In genomic region chr4:123952059-123952458, GRCm38 (mm10) we compare ENCODE assay signal across 27 mouse cellular contexts. TPM values are rescaled to one million over a fixed set of nuclear protein-coding genes. Genes with fewer than 3 reads are reported as not detected.
DNase-seq lines count a peak whose midpoint lies in the region; ATAC-seq lines count a peak whose summit lies in the region.
"Had no signal": no experiment of that assay in that cellular context is flagged by ENCODE, and none has a peak within 500 bp of the region (broad histone marks: within the 10 kb centered on the region; RNA-seq: fewer than 3 reads in every experiment).

No protein-coding gene starts in this region.

- no peak overlapping the region for H3K4me2 ChIP-seq in kidney, embryonic 16.5 days (replicated peaks; ENCODE audit: low read depth, low read length)
- H3K4me2 ChIP-seq in midbrain, embryonic 15.5 days = no peak overlapping the region
- H3K4me2 ChIP-seq: embryonic facial prominence, embryonic 15.5 days; hindbrain, embryonic 13.5 days; liver, embryonic 11.5 days; midbrain, embryonic 13.5 days; neural tube, embryonic 12.5 days had no signal

- H3K4me3 ChIP-seq in kidney, embryonic 16.5 days (ENCODE audit: low read length) = no peak overlapping the region
- no peak overlapping the region for H3K4me3 ChIP-seq in midbrain, embryonic 15.5 days
- H3K4me3 ChIP-seq: embryonic facial prominence, embryonic 15.5 days; hindbrain, embryonic 13.5 days; layer of hippocampus, adult 2 months; left cerebral cortex, adult 2 months; limb, embryonic 10.5 days; midbrain, embryonic 13.5 days; neural tube, embryonic 12.5 days had no signal

- H3K9me3 ChIP-seq in kidney, embryonic 16.5 days (ENCODE audit: low read length) = no peaks in the 10 kb centered on the region
- H3K9me3 ChIP-seq in midbrain, embryonic 15.5 days = no peaks in the 10 kb centered on the region
- H3K9me3 ChIP-seq: embryonic facial prominence, embryonic 15.5 days; hindbrain, embryonic 13.5 days; limb, embryonic 10.5 days; midbrain, embryonic 13.5 days; neural tube, embryonic 12.5 days had no signal

- H3K27ac ChIP-seq in kidney, embryonic 16.5 days (ENCODE audit: low read length) = no peak overlapping the region
- no peak overlapping the region for H3K27ac ChIP-seq in midbrain, embryonic 15.5 days
- H3K27ac ChIP-seq: embryonic facial prominence, embryonic 15.5 days; hindbrain, embryonic 13.5 days; layer of hippocampus, adult 2 months; left cerebral cortex, adult 2 months; limb, embryonic 10.5 days; midbrain, embryonic 13.5 days; neural tube, embryonic 12.5 days had no signal

- peak; percentile 21 to 31 for DNase-seq in spleen, postnatal 36 days (ENCODE audit: low spot score in 2 of 2)
- no peak for DNase-seq in spleen, postnatal 10 days (ENCODE audit: low spot score in 2 of 2)
- DNase-seq in MEL-GATA-1-ER (ENCODE audit: extremely low read depth, low read depth) = peak; percentile 51
- peak; percentile 26 for DNase-seq in induced T-regulatory cell, adult 2 months (ENCODE audit: low read depth)
- DNase-seq in splenic B cell, adult 2 months (ENCODE audit: low read depth, low spot score) = peak; percentile 40
- no peak for DNase-seq in cerebellum, adult 9-11 months
- DNase-seq: adrenal gland, postnatal 25 days; cerebellum, adult 9-10 months; embryo, embryonic 11 days; kidney, postnatal 10 days; lung, adult 2 months; lung, postnatal 36 days; right cerebral cortex, postnatal 25 days; thymus, adult 18-20 months had no signal

- H3K27me3 ChIP-seq in splenic B cell, adult 2 months (ENCODE audit: control insufficient read depth, insufficient read depth, low read length, poor library complexity, severe bottlenecking) = no peaks in the 10 kb centered on the region
- peaks cover 29% of the 10 kb centered on the region for H3K27me3 ChIP-seq in kidney, embryonic 16.5 days (ENCODE audit: insufficient read depth, low read length)
- H3K27me3 ChIP-seq in midbrain, embryonic 15.5 days (replicated peaks) = no peaks in the 10 kb centered on the region; the same call in 1 of the 2 replicates

- ATAC-seq in kidney, embryonic 16.5 days (ENCODE audit: low FRiP score, low TSS enrichment) = no peak
- ATAC-seq in midbrain, embryonic 15.5 days (replicated peaks) = no peak
- ATAC-seq: intestine, embryonic 16.5 days; midbrain, embryonic 13.5 days had no signal

- no peaks in the 10 kb centered on the region for H3K36me3 ChIP-seq in splenic B cell, adult 2 months (ENCODE audit: control insufficient read depth, insufficient read depth, low read length, poor library complexity, severe bottlenecking)
- no peaks in the 10 kb centered on the region for H3K36me3 ChIP-seq in kidney, embryonic 16.5 days (ENCODE audit: insufficient read depth, low read length)
- H3K36me3 ChIP-seq in midbrain, embryonic 15.5 days (replicated peaks) = no peaks in the 10 kb centered on the region
- H3K36me3 ChIP-seq: embryonic facial prominence, embryonic 15.5 days; hindbrain, embryonic 13.5 days; limb, embryonic 10.5 days; midbrain, embryonic 13.5 days; neural tube, embryonic 12.5 days had no signal

- H3K9ac ChIP-seq in kidney, embryonic 16.5 days (replicated peaks; ENCODE audit: low read length) = no peak overlapping the region
- no peak overlapping the region for H3K9ac ChIP-seq in midbrain, embryonic 15.5 days
- H3K9ac ChIP-seq: embryonic facial prominence, embryonic 15.5 days; hindbrain, embryonic 13.5 days; midbrain, embryonic 13.5 days; neural tube, embryonic 12.5 days had no signal

- peaks cover 3% of the 10 kb centered on the region; the same call in 1 of the 2 replicates for H3K4me1 ChIP-seq in kidney, embryonic 16.5 days (ENCODE audit: insufficient read depth, low read length)
- peaks cover 6% of the 10 kb centered on the region for H3K4me1 ChIP-seq in midbrain, embryonic 15.5 days

- WGBS in kidney, embryonic 16.5 days = 59% methylated on average over 7 of the region's 8 CpGs
- 54% methylated on average over 7 of the region's 8 CpGs for WGBS in midbrain, embryonic 15.5 days

RNA-seq across cellular contexts. Expression of gene 4930535I16Rik, which starts 34.2 kb away (rescaled TPM):
- polyA plus RNA-seq in kidney, embryonic 16.5 days (2015; fragmentation: Nextera tagmentation; extraction: Ambion mirVana) = not detected in 2 replicates
- not detected in 2 replicates for polyA plus RNA-seq in midbrain, embryonic 15.5 days (2015; fragmentation: Nextera tagmentation; extraction: Ambion mirVana)
- polyA plus RNA-seq: embryonic facial prominence, embryonic 15.5 days; forebrain, embryonic 11.5 days; heart, embryonic 16.5 days; hindbrain, embryonic 13.5 days; intestine, embryonic 16.5 days; limb, embryonic 10.5 days; liver, embryonic 11.5 days; lung, adult 2 months; midbrain, embryonic 13.5 days; neural tube, embryonic 12.5 days had no signal

RNA-seq across cellular contexts. Expression of gene Rragc, which starts 34.8 kb away (rescaled TPM):
- 46.2 and 47.9 TPM in 2 replicates for polyA plus RNA-seq in kidney, embryonic 16.5 days (2015; fragmentation: Nextera tagmentation; extraction: Ambion mirVana)
- polyA plus RNA-seq in midbrain, embryonic 15.5 days (2015; fragmentation: Nextera tagmentation; extraction: Ambion mirVana) = 46.8 and 47.9 TPM in 2 replicates

RNA-seq across cellular contexts. Expression of gene Mycbp, which starts 47.4 kb away (rescaled TPM):
- 61.2 and 68.6 TPM in 2 replicates for polyA plus RNA-seq in kidney, embryonic 16.5 days (2015; fragmentation: Nextera tagmentation; extraction: Ambion mirVana)
- 32.8 and 33.7 TPM in 2 replicates for polyA plus RNA-seq in midbrain, embryonic 15.5 days (2015; fragmentation: Nextera tagmentation; extraction: Ambion mirVana)

Comparison
In these comparisons a context has a peak if more than half of its experiments do, and no peak if none do; other contexts are left out.
1. DNase-seq: peak in spleen, postnatal 36 days (2 of 2), MEL-GATA-1-ER (single experiment), induced T-regulatory cell, adult 2 months (single experiment) and splenic B cell, adult 2 months (single experiment); none in spleen, postnatal 10 days (0 of 2) and cerebellum, adult 9-11 months (single experiment).